Mouse (Mus musculus): Measurements from ENCODE around the gene Trafd1.

Gene Trafd1

GRCm38 (mm10) chr5:121385461-121386119 lies at the start of gene Trafd1:
TSS of gene Trafd1 (minus strand) at chr5:121385632.
- DNase-seq: peak; percentile 95

- no peak for DNase-seq
These were observed 43.5 kb upstream of the Trafd1 start for GRCm38 (mm10) chr5:121428954-121429353.

- no peak for DNase-seq
These were observed 37.9 kb upstream of the Trafd1 start for GRCm38 (mm10) chr5:121423297-121423696.

- DNase-seq: no peak
These were observed 37.4 kb upstream of the Trafd1 start for GRCm38 (mm10) chr5:121422787-121423186.

- DNase-seq: no peak
These were observed 35.3 kb upstream of the Trafd1 start for GRCm38 (mm10) chr5:121420721-121421120.

GRCm38 (mm10) chr5:121410975-121411374 lies 25.5 kb upstream of the Trafd1 start:
- DNase-seq: no peak

GRCm38 (mm10) chr5:121407856-121408255 lies 22.4 kb upstream of the Trafd1 start:
- no peak for DNase-seq

GRCm38 (mm10) chr5:121400849-121401248 lies 15.4 kb upstream of the Trafd1 start:
- DNase-seq: no peak

- no peak for DNase-seq
These were observed 14.6 kb upstream of the Trafd1 start for GRCm38 (mm10) chr5:121400064-121400463.

GRCm38 (mm10) chr5:121399540-121399939 lies 14.1 kb upstream of the Trafd1 start:
- no peak for DNase-seq

- no peak for DNase-seq
These were observed 13.6 kb upstream of the Trafd1 start for GRCm38 (mm10) chr5:121398965-121399462.

GRCm38 (mm10) chr5:121398146-121398964 lies 12.9 kb upstream of the Trafd1 start:
- peak in 1 of 2 experiments; percentile 58 for DNase-seq

GRCm38 (mm10) chr5:121397187-121398145 lies 12.0 kb upstream of the Trafd1 start, which contains the start of gene Naa25:
TSS of gene Naa25 (plus strand) at chr5:121397936.
- DNase-seq: peak; percentile 97 to 98

GRCm38 (mm10) chr5:121395621-121396020 lies 10.2 kb upstream of the Trafd1 start:
- DNase-seq: no peak

- no peak for DNase-seq
These were observed 8.0 kb upstream of the Trafd1 start for GRCm38 (mm10) chr5:121393402-121393801.

- peak; percentile 74 to 78 for DNase-seq
These were observed 7.4 kb upstream of the Trafd1 start for GRCm38 (mm10) chr5:121392667-121393380.

- no peak for DNase-seq
These were observed 4.3 kb upstream of the Trafd1 start for GRCm38 (mm10) chr5:121389691-121390090.

- DNase-seq: no peak
These were observed 3.7 kb upstream of the Trafd1 start for GRCm38 (mm10) chr5:121389106-121389505.

- DNase-seq: no peak
These were observed 1.7 kb upstream of the Trafd1 start for GRCm38 (mm10) chr5:121387126-121387525.

GRCm38 (mm10) chr5:121386120-121386909 lies 883 bp upstream of the Trafd1 start:
- DNase-seq: no peak

All from cerebellum, postnatal 14 days (tissue).